Mouse (Mus musculus) Patski (cell line): ENCODE data around the gene Zfp53. TPM values are rescaled to one million over a fixed set of nuclear protein-coding genes. Genes with fewer than 3 reads are reported as not detected.
"Not testable (repeated sequence)": the region's sequence is repeated elsewhere in the genome, so short reads cannot be mapped to it uniquely, and the experiment has no call there.

Experiments
- ATAC-seq: fragments of 100-300 bp; one replicate; pipeline ENCODE4 v1.8.0; 2021
- CTCF ChIA-PET: fragments of 350-600 bp; sonication (Branson Sonifier 250); formaldehyde crosslinking; loops from one replicate; lab custom pipeline; 2022; ENCODE audit warnings: inconsistent platforms; lab: Charles Lee
- POLR2A ChIA-PET: fragments of 350-600 bp; sonication (Branson Sonifier 250); formaldehyde crosslinking; loops from one replicate; lab custom pipeline; 2022; ENCODE audit warnings: antibody characterized with exemption, inconsistent platforms; lab: Charles Lee
- DNase-seq: peaks from one replicate; pipeline ENCODE4 v3.0.0-alpha.2; 2011; ENCODE audit warnings: low read depth, low spot score
- H3K27me3 ChIP-seq: fragments of 371-371 bp; one replicate; pipeline ENCODE4 v1.5.1; 2021
- CTCF ChIP-seq: fragments of 100-300 bp; IDR thresholded peaks from one replicate; pipeline ENCODE4 v1.5.1; 2021
- in situ Hi-C: fragments of 300-500 bp; cut with MboI; formaldehyde crosslinking; loops from 3 replicates; pipeline ENCODE4 v1.11.1; 2018; ENCODE audit warnings: low pct_unique_long_range_greater_than_20kb, mixed read lengths
- polyA plus RNA-seq: library from polyadenylated mRNA; unstranded; gene quantifications from one replicate; pipeline ENCODE4 v1.2.3, GENCODE M21; 2021

The Zfp53 gene
- 17.9 TPM for polyA plus RNA-seq

GRCm38 (mm10) chr17:21488760-21489499, at the start of gene Zfp53:
Zfp53 (plus strand) TSS chr17:21488998.
- in situ Hi-C loops, result no loop called here
- CTCF ChIA-PET, result interaction anchor here (1.3 kb wide), 1 partner anchor 16 kb away, joined by 4 read pairs; no protein-coding TSS in a partner anchor
- TF ChIP-seq CTCF, result no peak
- POLR2A ChIA-PET, result interaction anchor here (0.6 to 0.9 kb wide), 2 partner anchors 25 to 27 kb away, joined by 3 read pairs; no protein-coding TSS in a partner anchor
- no peaks in the 10 kb centered on the region for H3K27me3 ChIP-seq
- DNase-seq (peak; percentile 53), ATAC-seq (peak; percentile 100)

GRCm38 (mm10) chr17:21449669-21450068, 39.1 kb upstream of the Zfp53 start:
- peak; percentile 80 for ATAC-seq
- peak; percentile 39 for DNase-seq
- in situ Hi-C loops, result no loop called here
- TF ChIP-seq CTCF, result peak; percentile 69
- CTCF ChIA-PET, result interaction anchor here (1.1 to 3.9 kb wide), 8 partner anchors 12 to 86 kb away, joined by 3 to 25 read pairs (median 10); partner anchors contain the start of genes Zfp52 and Zfp54
- POLR2A ChIA-PET, result no interaction called here
- peaks cover 6% of the 10 kb centered on the region for H3K27me3 ChIP-seq

GRCm38 (mm10) chr17:21450138-21450704, 38.6 kb upstream of the Zfp53 start, which contains the start of gene Zfp51:
Zfp51 (plus strand) TSS chr17:21450374.
- H3K27me3 ChIP-seq, result peaks cover 6% of the 10 kb centered on the region
- CTCF ChIA-PET, result interaction anchor here (0.9 to 3.9 kb wide), 11 partner anchors 12 to 85 kb away, joined by 3 to 25 read pairs (median 9); partner anchors contain the start of genes Zfp52 and Zfp54
- DNase-seq (peak; percentile 42), ATAC-seq (peak; percentile 100)
- POLR2A ChIA-PET, result interaction anchor here (0.7 kb wide), 1 partner anchor 23 kb away, joined by 3 read pairs; no protein-coding TSS in a partner anchor
- in situ Hi-C loops, result no loop called here
- TF ChIP-seq CTCF, result no peak

GRCm38 (mm10) chr17:21463550-21463949, 25.2 kb upstream of the Zfp53 start:
- peak; percentile 24 for DNase-seq
- CTCF ChIA-PET, result no interaction called here
- in situ Hi-C loops, result no loop called here
- H3K27me3 ChIP-seq, result no peaks in the 10 kb centered on the region
- POLR2A ChIA-PET, result no interaction called here
- TF ChIP-seq CTCF, result no peak
- ATAC-seq, result peak; percentile 84

- TF ChIP-seq CTCF, result no peak
- ATAC-seq (no peak), DNase-seq (no peak)
- in situ Hi-C loops, result no loop called here
- ChIA-PET CTCF (interaction anchor here (0.8 to 3.5 kb wide), 4 partner anchors 11 to 44 kb away, joined by 3 to 21 read pairs (median 4); partner anchors contain the start of gene Zfp51), POLR2A (interaction anchor here (0.6 to 1.1 kb wide), 4 partner anchors 22 to 62 kb away, joined by 3 to 4 read pairs (median 4); no protein-coding TSS in a partner anchor)
- H3K27me3 ChIP-seq, result no peaks in the 10 kb centered on the region
These were observed 16.7 kb upstream of the Zfp53 start for GRCm38 (mm10) chr17:21472032-21472652.

- DNase-seq (no peak), ATAC-seq (no peak)
- ChIA-PET CTCF (interaction anchor here (0.9 to 3.5 kb wide), 8 partner anchors 10 to 62 kb away, joined by 3 to 21 read pairs (median 4); partner anchors contain the start of genes Zfp51 and Zfp53), POLR2A (interaction anchor here (0.6 to 1.1 kb wide), 3 partner anchors 22 to 39 kb away, joined by 3 to 4 read pairs (median 3); no protein-coding TSS in a partner anchor)
- no peak for TF ChIP-seq CTCF
- H3K27me3 ChIP-seq, result no peaks in the 10 kb centered on the region
- in situ Hi-C loops, result no loop called here
These were observed 16.0 kb upstream of the Zfp53 start for GRCm38 (mm10) chr17:21472653-21473307.

GRCm38 (mm10) chr17:21473362-21474190, 15.2 kb upstream of the Zfp53 start:
- H3K27me3 ChIP-seq, result no peaks in the 10 kb centered on the region
- ATAC-seq, result peak; percentile 97
- POLR2A ChIA-PET, result interaction anchor here (1.0 to 1.1 kb wide), 2 partner anchors 23 to 38 kb away, joined by 3 read pairs; no protein-coding TSS in a partner anchor
- in situ Hi-C loops, result no loop called here
- peak; percentile 20 for DNase-seq
- CTCF ChIA-PET, result interaction anchor here (0.9 to 3.5 kb wide), 6 partner anchors 11 to 61 kb away, joined by 3 to 21 read pairs (median 4); partner anchors contain the start of genes Zfp51 and Zfp53
- TF ChIP-seq CTCF, result peak; percentile 61

GRCm38 (mm10) chr17:21474729-21475128, 14.1 kb upstream of the Zfp53 start:
- in situ Hi-C loops, H3K27me3 ChIP-seq, DNase-seq, CTCF ChIA-PET, POLR2A ChIA-PET, ATAC-seq: not testable (repeated sequence)

GRCm38 (mm10) chr17:21475290-21475689, 13.5 kb upstream of the Zfp53 start:
- ATAC-seq, CTCF ChIA-PET, H3K27me3 ChIP-seq, DNase-seq, in situ Hi-C loops, POLR2A ChIA-PET: not testable (repeated sequence)

GRCm38 (mm10) chr17:21476351-21476750, 12.4 kb upstream of the Zfp53 start:
- POLR2A ChIA-PET, CTCF ChIA-PET, ATAC-seq, H3K27me3 ChIP-seq, DNase-seq, in situ Hi-C loops: not testable (repeated sequence)

- CTCF ChIA-PET, POLR2A ChIA-PET, DNase-seq, ATAC-seq, H3K27me3 ChIP-seq, in situ Hi-C loops: not testable (repeated sequence)
These were observed 10.6 kb upstream of the Zfp53 start for GRCm38 (mm10) chr17:21478103-21478777.
